Mouse (Mus musculus) ES-E14 (cell line): Measurements from ENCODE around the gene Rassf4. TPM values are rescaled to one million over a fixed set of nuclear protein-coding genes. Genes with fewer than 3 reads are reported as not detected.
"Not testable (repeated sequence)": the region's sequence is repeated elsewhere in the genome, so short reads cannot be mapped to it uniquely, and the experiment has no call there.

Source experiments
- DNase-seq: peaks from one replicate; pipeline ENCODE4 v3.0.0-alpha.2; 2013; ENCODE audit warnings: low read depth, low spot score
- H3K27ac ChIP-seq: 2 replicates; pipeline ENCODE4 v1.5.1; 2012; ENCODE audit warnings: low read depth, mild to moderate bottlenecking, low read length, moderate library complexity, mixed read lengths; ENCODE audit not compliant: poor library complexity, insufficient read depth, severe bottlenecking
- H3K36me3 ChIP-seq: 2 replicates; pipeline ENCODE4 v1.6.1; 2012; ENCODE audit warnings: mild to moderate bottlenecking, low read length, moderate library complexity, mixed read lengths; ENCODE audit not compliant: control insufficient read depth, poor library complexity, insufficient read depth, severe bottlenecking
- H3K4me1 ChIP-seq, 2 experiments: fragments of 150-350 bp in 1 of 2; sonication (generic) in 1 of 2; 2 replicates each; pipeline ENCODE4 v1.6.1; 2012; ENCODE audit warnings: low read length in 2 of 2, mild to moderate bottlenecking in 1 of 2, mixed read lengths in 1 of 2; ENCODE audit not compliant: control insufficient read depth in 2 of 2, insufficient read depth in 2 of 2, poor library complexity in 1 of 2
- H3K4me3 ChIP-seq, 2 experiments: fragments of 150-350 bp in 1 of 2; sonication (generic) in 1 of 2; 2 replicates each; pipeline ENCODE4 v1.5.1; 2012; ENCODE audit warnings: low read length in 2 of 2, low read depth in 1 of 2, mild to moderate bottlenecking in 1 of 2, mixed read lengths in 1 of 2; ENCODE audit not compliant: insufficient read depth in 1 of 2, poor library complexity in 1 of 2, severe bottlenecking in 1 of 2
- H3K9ac ChIP-seq: 2 replicates; pipeline ENCODE4 v1.6.1; 2012; ENCODE audit warnings: low read depth, mild to moderate bottlenecking, low read length, mixed read lengths; ENCODE audit not compliant: poor library complexity, insufficient read depth, severe bottlenecking
- H3K9me3 ChIP-seq: fragments of 150-350 bp; sonication (generic); 2 replicates; pipeline ENCODE4 v1.6.1; 2012; ENCODE audit warnings: low read depth, mild to moderate bottlenecking, low read length; ENCODE audit not compliant: control insufficient read depth, insufficient read depth
- CHD2 ChIP-seq: IDR thresholded peaks from 2 replicates; pipeline ENCODE4 v1.6.1; 2014; ENCODE audit warnings: mild to moderate bottlenecking, low read depth, low read length, inconsistent platforms
- HCFC1 ChIP-seq: IDR thresholded peaks from 2 replicates; pipeline ENCODE4 v1.6.1; 2012; ENCODE audit warnings: low read length, inconsistent platforms, borderline replicate concordance; ENCODE audit not compliant: insufficient read depth
- MAFK ChIP-seq: IDR thresholded peaks from 2 replicates; pipeline ENCODE4 v1.6.1; 2014; ENCODE audit warnings: mild to moderate bottlenecking, low read depth, low read length, inconsistent platforms; ENCODE audit not compliant: insufficient read depth
- ZC3H11A ChIP-seq: IDR thresholded peaks from 2 replicates; pipeline ENCODE4 v1.6.1; 2012; ENCODE audit warnings: low read depth, mild to moderate bottlenecking, inconsistent platforms, low read length, borderline replicate concordance
- ZNF384 ChIP-seq: IDR thresholded peaks from 2 replicates; pipeline ENCODE4 v1.6.1; 2012; ENCODE audit warnings: low read depth, low read length, inconsistent platforms
- in situ Hi-C, 2 experiments: fragments of 600-800 bp; cut with MboI; formaldehyde crosslinking; loops; one replicate each; pipeline ENCODE4 v1.15.1; 2025; ENCODE audit warnings: low sequenced_read_pairs in 2 of 2, inconsistent platforms in 1 of 2; ENCODE audit not compliant: unreplicated experiment in 2 of 2
- total RNA-seq: library from RNA; depleted of rRNA; stranded (reverse); fragments of 300-350 nt; gene quantifications from 2 replicates; pipeline ENCODE4 v1.2.3, GENCODE M21; 2012; rRNA removed

Rassf4 gene
- total RNA-seq, 1 experiment = 2.8 TPM

GRCm38 (mm10) chr6:116615719-116616118 is 58.0 kb downstream of the Rassf4 start:
- no peak for DNase-seq
- no peaks in the 10 kb centered on the region for H3K4me1 ChIP-seq
- H3K27ac ChIP-seq = no peak overlapping the region
- no peaks in the 10 kb centered on the region for H3K36me3 ChIP-seq
- no peak for TF ChIP-seq MAFK
- no peak for TF ChIP-seq HCFC1
- TF ChIP-seq ZC3H11A = no peak
- no peak for TF ChIP-seq CHD2
- TF ChIP-seq ZNF384 = no peak
- in situ Hi-C loops = no loop called here
- H3K9ac ChIP-seq = no peak overlapping the region
- no peaks in the 10 kb centered on the region for H3K9me3 ChIP-seq
- no peak overlapping the region for H3K4me3 ChIP-seq

DNA sequence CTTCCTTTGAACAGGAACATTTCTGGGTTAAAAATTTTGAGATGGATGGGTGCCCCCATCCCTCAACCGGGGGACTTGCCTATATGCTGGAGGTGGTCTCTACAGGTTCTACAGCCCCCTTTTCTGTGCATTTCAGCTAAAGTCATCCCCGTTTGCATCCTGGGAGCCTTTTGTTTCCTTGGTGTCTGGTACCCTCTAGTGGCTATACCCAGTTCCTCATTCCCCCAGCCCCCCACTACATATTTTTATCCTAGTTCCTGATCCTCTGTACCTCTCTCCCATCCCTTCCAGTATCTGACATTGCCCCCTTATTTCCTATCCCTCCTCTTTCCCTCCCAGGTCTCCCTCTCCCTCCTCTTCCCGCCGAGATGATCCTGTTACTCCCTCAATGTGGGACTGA is 66.5 kb downstream of the Rassf4 start:
- H3K36me3 ChIP-seq = no peaks in the 10 kb centered on the region
- no peak overlapping the region for H3K9ac ChIP-seq
- no peak for DNase-seq
- in situ Hi-C loops = no loop called here
- no peaks in the 10 kb centered on the region for H3K9me3 ChIP-seq
- H3K4me1 ChIP-seq = no peaks in the 10 kb centered on the region
- no peak for TF ChIP-seq ZNF384
- no peak for TF ChIP-seq ZC3H11A
- no peak for TF ChIP-seq HCFC1
- no peak for TF ChIP-seq CHD2
- TF ChIP-seq MAFK = no peak
- no peak overlapping the region for H3K4me3 ChIP-seq
- no peak overlapping the region for H3K27ac ChIP-seq

GRCm38 (mm10) chr6:116600969-116601368 is 72.8 kb downstream of the Rassf4 start:
- H3K9me3 ChIP-seq, H3K27ac ChIP-seq, in situ Hi-C loops, H3K9ac ChIP-seq, H3K36me3 ChIP-seq, H3K4me3 ChIP-seq, H3K4me1 ChIP-seq: not testable (repeated sequence)
- peak; percentile 28 for DNase-seq

GRCm38 (mm10) chr6:116584095-116584494 is 89.7 kb downstream of the Rassf4 start, which contains the start of gene Olfr215:
Olfr215 (minus strand) TSS chr6:116584195.
- TF ChIP-seq ZNF384 (no peak), CHD2 (no peak), ZC3H11A (no peak), HCFC1 (no peak), MAFK (no peak)
- Histone ChIP-seq H3K4me1 (no peaks in the 10 kb centered on the region), H3K36me3 (no peaks in the 10 kb centered on the region), H3K9me3 (no peaks in the 10 kb centered on the region), H3K4me3 (no peak within 1 kb of the TSS), H3K9ac (no peak within 1 kb of the TSS), H3K27ac (no peak within 1 kb of the TSS)
- in situ Hi-C loops = no loop called here
- DNase-seq = no peak

Other genes starting within 250 kb of the Rassf4 start
- 3.2 and 3.3 TPM in 2 replicates for gene Alox5, start 212.8 kb downstream of the Rassf4 start, total RNA-seq
- gene Olfr211, start 184.9 kb downstream of the Rassf4 start, total RNA-seq = not detected in 2 replicates
- gene Olfr212, start 167.4 kb downstream of the Rassf4 start, total RNA-seq = not detected in 2 replicates
- not detected in 2 replicates for gene Olfr213, start 135.5 kb downstream of the Rassf4 start, total RNA-seq
- gene Gm5580, start 122.8 kb downstream of the Rassf4 start, total RNA-seq = 30.2 and 40.1 TPM in 2 replicates
- gene Olfr214, start 119.7 kb downstream of the Rassf4 start, total RNA-seq = not detected in 2 replicates
- not detected in 2 replicates for gene Olfr215, start 89.8 kb downstream of the Rassf4 start, total RNA-seq
- gene Zfp422, start 45.0 kb downstream of the Rassf4 start, total RNA-seq = 5.1 and 7.0 TPM in 2 replicates
- 0.18 TPM in 1 of 2 replicates, not detected in the other for gene Depp1, start 23.3 kb downstream of the Rassf4 start, total RNA-seq
- gene Tmem72, start 43.0 kb upstream of the Rassf4 start, total RNA-seq = 0.62 and 0.85 TPM in 2 replicates